Mouse (Mus musculus) cerebellum, postnatal 10 days (tissue): ENCODE measurements at regions not wholly inside any gene's neighbourhood (a gene's known extent, or its start where the extent isn't known, plus 50 kb on each side); places are given as distances from the start of the nearest gene placed in this dataset.

Experiments
- DNase-seq, 2 experiments: peaks; one replicate each; pipeline ENCODE4 v3.0.0; 2021; ENCODE audit warnings: mixed read lengths in 2 of 2

DNA sequence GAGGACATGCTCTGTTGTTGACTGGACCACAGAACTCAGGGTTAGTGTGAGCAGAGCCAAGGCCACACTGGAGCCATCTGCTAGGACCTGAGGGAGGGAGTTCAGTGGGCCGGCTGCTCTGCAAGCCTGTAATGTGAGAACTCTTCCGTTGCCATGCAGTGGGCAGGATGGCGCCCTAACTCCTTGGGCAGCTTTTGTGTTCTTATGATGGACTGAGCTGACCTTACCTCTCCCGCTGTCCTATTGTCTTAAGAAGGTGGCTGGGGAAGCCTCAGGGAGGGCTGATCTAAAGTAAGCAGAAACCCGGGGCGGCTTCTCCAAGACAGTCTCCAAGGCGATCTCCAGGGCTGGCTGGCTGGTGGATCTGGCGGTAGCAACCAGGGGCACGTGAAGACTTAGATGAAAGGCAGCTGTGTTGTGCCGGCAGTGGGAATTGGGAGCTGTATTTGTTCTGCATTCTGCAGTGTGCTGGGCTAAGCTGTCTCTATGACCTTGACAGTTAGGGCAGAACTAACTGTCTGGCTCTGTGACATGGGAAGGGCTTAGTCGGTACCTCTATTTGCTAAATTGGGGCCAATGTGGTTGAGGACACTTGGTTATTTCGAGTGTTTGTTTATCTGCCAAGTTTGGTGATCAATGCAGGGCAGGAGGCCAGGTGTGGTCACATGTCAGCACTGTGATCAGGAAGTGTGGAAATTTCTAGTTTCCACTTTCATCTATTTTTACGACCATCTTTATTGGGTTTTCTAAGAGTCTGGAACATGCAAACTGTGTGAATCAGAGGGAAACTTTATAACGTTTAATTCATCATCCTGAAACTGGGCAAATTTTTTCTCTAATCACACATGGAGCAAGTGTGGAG lies 843.1 kb upstream of the Car8 start:
- DNase-seq: peak; percentile 67 to 80

DNA sequence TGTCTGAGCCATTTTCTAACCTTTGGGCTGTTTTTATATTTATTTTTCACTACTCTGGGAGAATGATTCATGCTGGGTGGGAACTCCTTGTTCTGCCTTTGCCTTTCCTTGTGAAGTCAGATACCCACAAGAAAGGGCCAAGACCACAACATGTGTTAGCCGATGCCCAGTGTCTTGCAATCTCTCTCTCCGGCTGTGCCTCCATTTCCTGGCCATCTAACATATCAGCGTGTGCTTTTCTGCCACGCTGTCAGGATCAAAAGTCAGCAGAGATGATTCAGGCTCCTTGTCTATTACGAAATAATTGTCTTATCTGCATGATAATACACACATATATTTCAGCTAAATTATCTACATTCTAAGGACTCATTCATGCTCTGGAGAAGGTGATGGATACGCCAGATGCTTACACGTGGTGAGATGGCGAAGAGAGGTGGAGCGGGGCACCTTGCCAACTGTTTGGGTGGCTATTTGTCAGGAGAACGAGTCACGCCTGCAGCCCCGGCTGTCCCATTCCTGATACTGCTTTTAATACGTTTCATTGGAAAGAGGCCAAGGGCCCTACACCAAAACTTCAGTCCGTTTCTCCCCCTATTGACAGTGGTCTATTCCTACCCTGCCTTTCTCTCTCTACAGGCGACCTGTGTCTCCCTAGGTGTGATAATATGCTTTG lies 842.1 kb upstream of the Car8 start:
- peak; percentile 88 for DNase-seq

GRCm38 (mm10) chr4:9079828-9080245 lies 841.0 kb upstream of the Car8 start:
- peak; percentile 46 to 57 for DNase-seq

DNA sequence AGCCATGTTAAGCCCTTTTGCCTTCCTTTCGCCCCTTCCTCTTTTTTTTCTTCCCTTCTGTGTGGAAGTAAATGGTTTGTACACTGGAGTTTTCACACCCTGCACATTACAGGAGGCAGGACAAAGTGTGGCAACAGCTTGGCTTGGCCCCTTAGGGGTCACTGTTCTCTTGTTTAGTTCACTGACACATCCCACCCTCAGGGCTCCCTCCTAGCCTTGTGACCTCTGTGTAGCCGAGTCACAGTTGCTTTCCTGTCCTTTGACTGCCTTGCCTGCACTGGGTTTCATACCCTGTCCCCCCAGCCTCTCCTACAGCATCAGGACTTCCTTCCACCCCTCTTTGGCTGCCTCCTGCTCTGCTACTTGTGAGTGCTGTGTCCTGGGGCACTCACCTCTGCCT lies 835.6 kb upstream of the Car8 start:
- DNase-seq: no peak

- no peak for DNase-seq
Measured at GRCm38 (mm10) chr4:9073736-9074428, 835.0 kb upstream of the Car8 start.

DNA sequence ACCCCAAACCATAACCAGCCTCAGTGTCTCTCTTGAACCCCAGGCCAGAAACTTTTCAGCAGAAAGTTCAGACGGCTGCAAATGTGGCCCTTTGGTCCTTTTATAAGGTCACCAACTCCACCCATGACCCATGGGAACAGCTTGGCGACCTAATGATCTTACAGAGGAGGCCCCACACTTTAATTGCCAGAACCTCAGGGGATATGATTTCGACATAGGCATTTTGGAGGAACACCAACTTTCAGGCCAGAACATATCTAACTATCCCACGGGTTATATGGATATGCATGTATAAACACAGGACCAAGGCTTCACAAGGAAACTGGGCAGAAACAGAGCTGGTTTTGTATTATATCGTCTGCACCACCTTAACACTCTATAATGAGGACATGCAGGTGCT lies 833.5 kb upstream of the Car8 start:
- no peak for DNase-seq

DNA sequence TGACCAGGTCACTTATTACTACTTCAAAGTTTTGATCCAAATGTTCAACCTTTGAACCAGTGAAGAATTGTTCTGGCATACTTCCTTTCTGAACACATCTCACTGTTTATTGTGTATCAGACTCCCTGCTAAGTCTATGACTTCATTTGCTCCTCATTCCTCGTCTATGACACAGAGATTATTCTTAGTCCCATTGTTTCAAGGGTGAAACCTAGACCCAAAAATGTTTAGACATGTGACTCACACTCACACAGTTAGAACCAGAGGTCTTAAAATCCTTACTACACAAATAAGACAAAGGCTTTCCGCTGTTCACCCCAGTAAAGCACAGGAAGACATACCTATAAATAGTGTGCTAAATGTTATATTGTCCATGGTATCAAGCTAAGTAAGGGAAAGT lies 829.0 kb upstream of the Car8 start:
- DNase-seq: no peak

DNA sequence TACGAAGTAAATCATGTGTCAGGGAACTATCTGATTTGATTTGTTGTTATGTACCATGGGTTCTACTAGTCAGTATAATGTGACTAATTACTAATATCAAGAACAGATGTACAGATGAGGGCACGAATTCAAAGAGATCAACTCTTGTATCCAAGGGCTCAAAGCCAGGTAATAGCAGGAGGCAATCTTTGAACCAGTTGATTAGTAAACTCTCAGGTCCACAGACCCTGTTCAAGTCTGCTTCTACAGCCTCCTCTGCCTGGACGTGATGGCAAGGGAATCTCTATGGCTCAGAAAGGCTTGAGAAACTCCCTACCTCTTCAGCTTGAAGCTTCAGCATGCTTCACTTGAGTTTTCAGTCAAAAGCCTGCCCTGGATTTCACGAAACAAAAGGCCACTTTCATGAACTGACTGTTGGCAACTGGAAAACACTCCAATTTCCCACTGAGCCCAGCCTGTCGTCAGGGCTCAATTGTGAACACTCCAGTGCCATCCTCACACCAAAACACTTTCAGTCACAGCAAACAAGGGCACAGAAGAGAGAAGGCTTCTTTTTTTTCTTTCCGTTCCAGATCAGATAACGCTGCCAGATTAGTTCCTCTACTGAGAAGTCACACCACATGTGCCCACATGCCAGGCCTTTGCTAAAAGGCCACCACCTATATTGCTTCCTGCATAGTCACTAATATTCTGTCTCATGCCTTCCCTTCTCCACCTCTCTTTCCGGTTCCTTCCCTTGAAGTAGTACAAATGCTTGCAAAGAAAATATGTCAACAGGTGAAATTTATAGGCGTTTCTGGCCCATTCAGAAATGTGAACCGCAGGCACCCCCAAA lies 827.4 kb upstream of the Car8 start:
- DNase-seq: peak; percentile 49 to 59

- DNase-seq: no peak
Measured at GRCm38 (mm10) chr4:9061941-9062340, 823.1 kb upstream of the Car8 start.

- DNase-seq: peak; percentile 60 to 63
Measured at GRCm38 (mm10) chr4:9060221-9060620, 821.4 kb upstream of the Car8 start.

DNA sequence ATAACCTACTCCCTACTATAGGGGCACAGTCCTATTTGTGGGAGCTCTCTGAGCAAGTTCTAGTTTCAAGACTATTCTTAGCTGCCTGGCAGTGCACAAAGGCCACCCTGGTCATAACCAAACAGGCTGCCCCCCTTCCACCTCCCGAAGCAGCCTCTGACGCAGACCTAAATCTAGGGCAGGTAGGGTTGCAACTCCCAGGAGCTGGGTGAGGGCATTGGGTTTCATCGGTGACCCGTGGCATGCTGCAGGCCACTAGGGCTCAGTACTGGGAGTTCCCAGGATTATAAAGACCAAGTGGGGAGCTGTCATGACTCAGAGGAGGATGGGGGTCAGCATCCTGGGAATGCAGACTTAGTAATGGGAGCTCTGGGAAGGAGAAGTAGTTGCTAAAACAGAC lies 818.8 kb upstream of the Car8 start:
- no peak for DNase-seq

GRCm38 (mm10) chr4:9057113-9057512 lies 818.3 kb upstream of the Car8 start:
- DNase-seq: peak; percentile 59 to 67

GRCm38 (mm10) chr4:9055876-9056275 lies 817.0 kb upstream of the Car8 start:
- DNase-seq: peak; percentile 44 to 50

DNA sequence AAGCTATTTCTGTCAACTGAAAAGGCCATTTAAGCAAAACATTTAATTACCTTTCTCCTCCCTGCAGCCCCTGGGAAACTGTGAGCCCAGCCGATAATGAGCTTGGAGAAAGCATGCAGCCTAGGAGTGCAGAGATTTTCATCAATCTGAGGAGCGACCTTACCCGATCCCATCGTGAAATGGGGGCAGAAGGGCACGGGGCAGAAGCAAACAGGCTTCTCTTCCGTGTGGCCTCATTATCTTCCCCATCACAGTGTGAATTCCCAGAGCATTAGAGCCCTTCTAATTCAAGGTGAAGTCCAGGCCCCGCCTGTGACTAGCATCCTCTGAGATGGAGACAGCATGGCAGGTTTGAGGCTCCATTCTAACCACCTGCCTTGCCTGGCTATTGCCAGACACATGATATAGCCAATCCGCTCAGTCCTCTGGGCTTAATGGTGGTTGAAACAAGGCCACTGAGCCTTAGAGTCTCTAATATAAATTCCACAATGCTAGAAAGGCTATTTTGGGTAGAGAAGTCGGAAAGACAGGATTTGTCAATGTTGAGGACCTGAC lies 816.5 kb upstream of the Car8 start:
- no peak for DNase-seq

GRCm38 (mm10) chr4:9048817-9049216 lies 810.0 kb upstream of the Car8 start:
- DNase-seq: no peak

GRCm38 (mm10) chr4:9047151-9047550 lies 808.3 kb upstream of the Car8 start:
- DNase-seq: no peak

DNA sequence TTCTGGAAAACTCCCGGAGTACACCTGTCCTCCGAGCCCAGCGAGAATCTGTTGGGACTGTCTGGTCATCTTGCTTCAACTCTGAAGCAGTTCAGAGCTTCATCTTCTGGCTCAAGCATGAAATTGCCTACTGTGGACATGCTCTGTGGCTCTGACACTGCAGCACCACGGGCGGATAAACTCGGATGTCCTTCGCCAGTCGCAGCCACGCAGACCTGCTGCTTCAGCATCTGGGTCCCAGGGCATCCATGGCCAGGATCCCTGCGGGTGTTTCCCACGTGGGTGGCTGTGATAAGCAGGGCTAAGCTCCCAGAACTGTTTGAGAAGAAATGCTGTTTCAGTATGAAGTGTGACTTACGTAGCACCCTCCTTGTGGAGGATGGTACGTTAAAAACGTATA lies 807.6 kb upstream of the Car8 start:
- peak; percentile 71 to 78 for DNase-seq

DNA sequence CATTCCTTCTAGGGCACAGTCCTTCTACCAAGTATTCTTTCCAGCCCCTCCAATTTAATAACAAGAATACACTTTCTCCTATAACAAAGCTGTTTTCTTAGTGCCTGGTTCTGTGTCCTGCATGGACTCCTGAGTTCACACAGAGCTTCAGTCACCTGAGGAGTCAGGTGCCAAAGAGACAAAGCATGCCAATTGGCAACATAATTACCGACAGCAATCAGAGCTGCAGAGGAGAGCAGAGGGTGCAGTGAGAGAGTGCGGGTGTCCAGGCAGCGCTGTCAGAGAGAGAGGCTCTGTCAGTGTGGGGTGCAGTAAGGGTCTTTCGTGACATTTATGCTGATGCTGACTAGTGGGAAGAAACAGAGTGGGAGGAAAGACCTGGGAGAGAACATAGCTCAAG lies 807.2 kb upstream of the Car8 start:
- peak; percentile 58 to 62 for DNase-seq

GRCm38 (mm10) chr4:9036005-9036404 lies 797.2 kb upstream of the Car8 start:
- DNase-seq: no peak

- DNase-seq: no peak
Measured at GRCm38 (mm10) chr4:9035350-9035749, 796.5 kb upstream of the Car8 start.

GRCm38 (mm10) chr4:9034280-9034679 lies 795.4 kb upstream of the Car8 start:
- DNase-seq: no peak

- DNase-seq: no peak
Measured at GRCm38 (mm10) chr4:9033106-9033642, 794.3 kb upstream of the Car8 start.
